Mouse (Mus musculus): ENCODE measurements around the gene Tap2. TPM values are rescaled to one million over a fixed set of nuclear protein-coding genes. Genes with fewer than 3 reads are reported as not detected.

Gene Tap2
- total RNA-seq, 2 experiments from 2014 or later: 7.0 to 7.8 TPM

GRCm38 (mm10) chr17:34196941-34197894, 6.1 kb upstream of the Tap2 start, which contains the start of gene Psmb8:
TSS of gene Psmb8 (plus strand) at chr17:34197721.
- intact Hi-C loops (cut with DNase I): no loop called here
- TF ChIP-seq CTCF (IDR thresholded peaks at IDR 0.05): no peak

GRCm38 (mm10) chr17:34197904-34198520, 5.3 kb upstream of the Tap2 start:
- H3K4me3 ChIP-seq: peak overlapping the region; percentile 52
- no peak for DNase-seq (ENCODE audit: extremely low spot score in 1 of 2, low spot score in 2 of 2)
- intact Hi-C loops (cut with DNase I): no loop called here
- no peak for TF ChIP-seq CTCF (IDR thresholded peaks at IDR 0.05)
- H3K27ac ChIP-seq: no peak overlapping the region

More at GRCm38 (mm10) chr17:34196941-34197894, 6.1 kb upstream of the Tap2 start, which contains the start of gene Psmb8:
- DNase-seq (ENCODE audit: extremely low spot score in 1 of 2, low spot score in 2 of 2): peak; percentile 77 to 84
- H3K4me3 ChIP-seq: peak within 1 kb of the TSS; percentile 52
- no peak within 1 kb of the TSS for H3K27ac ChIP-seq

- DNase-seq (ENCODE audit: extremely low spot score in 1 of 2, low spot score in 2 of 2): no peak
- intact Hi-C loops (cut with DNase I): no loop called here
- Histone ChIP-seq H3K27ac (no peak overlapping the region), H3K4me3 (peak overlapping the region; percentile 52)
- no peak for TF ChIP-seq CTCF (IDR thresholded peaks at IDR 0.05)
Observed at GRCm38 (mm10) chr17:34198521-34198912, 4.8 kb upstream of the Tap2 start.

GRCm38 (mm10) chr17:34199050-34199619, 4.2 kb upstream of the Tap2 start:
- intact Hi-C loops (cut with DNase I): no loop called here
- no peak for TF ChIP-seq CTCF (IDR thresholded peaks at IDR 0.05)
- no peak overlapping the region for H3K27ac ChIP-seq
- no peak overlapping the region for H3K4me3 ChIP-seq
- no peak for DNase-seq (ENCODE audit: extremely low spot score in 1 of 2, low spot score in 2 of 2)

GRCm38 (mm10) chr17:34200047-34200446, 3.3 kb upstream of the Tap2 start:
- Histone ChIP-seq H3K27ac (no peak overlapping the region), H3K4me3 (no peak overlapping the region)
- intact Hi-C loops (cut with DNase I): no loop called here
- TF ChIP-seq CTCF (IDR thresholded peaks at IDR 0.05): no peak
- DNase-seq (ENCODE audit: extremely low spot score in 1 of 2, low spot score in 2 of 2): no peak

GRCm38 (mm10) chr17:34200772-34201505, 2.4 kb upstream of the Tap2 start:
- Histone ChIP-seq H3K4me3 (no peak overlapping the region), H3K27ac (no peak overlapping the region)
- DNase-seq (ENCODE audit: extremely low spot score in 1 of 2, low spot score in 2 of 2): no peak
- TF ChIP-seq CTCF (IDR thresholded peaks at IDR 0.05): no peak
- intact Hi-C loops (cut with DNase I): no loop called here

GRCm38 (mm10) chr17:34201506-34202055, 1.7 kb upstream of the Tap2 start:
- DNase-seq (ENCODE audit: extremely low spot score in 1 of 2, low spot score in 2 of 2): no peak
- H3K4me3 ChIP-seq: no peak overlapping the region
- TF ChIP-seq CTCF (IDR thresholded peaks at IDR 0.05): no peak
- H3K27ac ChIP-seq: no peak overlapping the region
- intact Hi-C loops (cut with DNase I): no loop called here

GRCm38 (mm10) chr17:34202760-34203442, 426 bp upstream of the Tap2 start:
- Histone ChIP-seq H3K27ac (no peak overlapping the region), H3K4me3 (no peak overlapping the region)
- DNase-seq (ENCODE audit: extremely low spot score in 1 of 2, low spot score in 2 of 2): no peak
- no peak for TF ChIP-seq CTCF (IDR thresholded peaks at IDR 0.05)
- intact Hi-C loops (cut with DNase I): no loop called here

GRCm38 (mm10) chr17:34204303-34205010, 1.1 kb downstream of the Tap2 start:
- TF ChIP-seq CTCF (IDR thresholded peaks at IDR 0.05): peak; percentile 97
- intact Hi-C loops (cut with DNase I): loop anchor here (1.0 kb wide), 1 partner anchor 34 kb away; no protein-coding TSS in a partner anchor
- H3K27ac ChIP-seq: peak overlapping the region; percentile 68
- peak; percentile 86 to 90 for DNase-seq (ENCODE audit: extremely low spot score in 1 of 2, low spot score in 2 of 2)
- peak overlapping the region; percentile 77 for H3K4me3 ChIP-seq
